Mouse (Mus musculus) brain, embryonic 14.5 days (tissue): ENCODE results near the gene Plekha6.

Experiments used
- CTCF ChIP-seq: fragments of 200-500 bp; IDR thresholded peaks from 2 replicates; pipeline ENCODE4 v1.5.1; 2012; ENCODE audit warnings: inconsistent platforms, mild to moderate bottlenecking, moderate library complexity, borderline replicate concordance; ENCODE audit not compliant: insufficient read depth, insufficient read length; ENCODE audit errors: extremely low read depth
- POLR2A ChIP-seq: fragments of 200-500 bp; IDR thresholded peaks from 2 replicates; pipeline ENCODE4 v1.6.1; 2012; ENCODE audit warnings: mild to moderate bottlenecking, inconsistent platforms, borderline replicate concordance; ENCODE audit not compliant: poor library complexity, insufficient read depth, insufficient read length, severe bottlenecking; ENCODE audit errors: extremely low read depth

GRCm38 (mm10) chr1:133316577-133316976 lies 152.6 kb downstream of the Plekha6 start:
- TF ChIP-seq POLR2A (no peak), CTCF (no peak)
